Mouse (Mus musculus): ENCODE data around the gene Kctd4.
"Not testable (repeated sequence)": the region's sequence is repeated elsewhere in the genome, so short reads cannot be mapped to it uniquely, and the experiment has no call there.

Gene Kctd4

GRCm38 (mm10) chr14:75954766-75955165, at the start of gene Kctd4:
Gene Kctd4 (plus strand): TSS chr14:75955009.
- no peak for DNase-seq

GRCm38 (mm10) chr14:75906931-75907330, 47.9 kb upstream of the Kctd4 start:
- no peak for DNase-seq

GRCm38 (mm10) chr14:75911968-75912367, 42.8 kb upstream of the Kctd4 start:
- DNase-seq, result no peak

- no peak for DNase-seq
Observed at GRCm38 (mm10) chr14:75912665-75913064, 42.1 kb upstream of the Kctd4 start.

- no peak for DNase-seq
Observed at GRCm38 (mm10) chr14:75923314-75924052, 31.3 kb upstream of the Kctd4 start.

- not testable (repeated sequence) for DNase-seq
Observed at GRCm38 (mm10) chr14:75929713-75930112, 25.1 kb upstream of the Kctd4 start.

- DNase-seq, result peak; percentile 15 to 34
Observed at GRCm38 (mm10) chr14:75931266-75931665, 23.5 kb upstream of the Kctd4 start.

GRCm38 (mm10) chr14:75934359-75934758, 20.4 kb upstream of the Kctd4 start:
- peak; percentile 4 to 64 for DNase-seq

GRCm38 (mm10) chr14:75937714-75938113, 17.1 kb upstream of the Kctd4 start:
- no peak for DNase-seq

- DNase-seq, result no peak
Observed at GRCm38 (mm10) chr14:75941500-75941899, 13.3 kb upstream of the Kctd4 start.

- DNase-seq, result no peak
Observed at GRCm38 (mm10) chr14:75942365-75942764, 12.4 kb upstream of the Kctd4 start.

- DNase-seq, result no peak
Observed at GRCm38 (mm10) chr14:75947674-75948073, 7.1 kb upstream of the Kctd4 start.

- no peak for DNase-seq
Observed at GRCm38 (mm10) chr14:75953011-75953410, 1.8 kb upstream of the Kctd4 start.

- DNase-seq, result peak in 1 of 2 experiments; percentile 16
Observed at GRCm38 (mm10) chr14:75962250-75962649, 7.4 kb downstream of the Kctd4 start.

- DNase-seq, result no peak
Observed at GRCm38 (mm10) chr14:75963215-75963614, 8.4 kb downstream of the Kctd4 start.

GRCm38 (mm10) chr14:75964000-75964399, 9.2 kb downstream of the Kctd4 start:
- no peak for DNase-seq

GRCm38 (mm10) chr14:75964433-75964832, 9.6 kb downstream of the Kctd4 start:
- no peak for DNase-seq

- no peak for DNase-seq
Observed at GRCm38 (mm10) chr14:75967291-75967690, 12.5 kb downstream of the Kctd4 start.

- DNase-seq, result no peak
Observed at GRCm38 (mm10) chr14:75976107-75976506, 21.3 kb downstream of the Kctd4 start.

- DNase-seq, result no peak
Observed at GRCm38 (mm10) chr14:75981231-75981630, 26.4 kb downstream of the Kctd4 start.

GRCm38 (mm10) chr14:75983891-75984290, 29.1 kb downstream of the Kctd4 start:
- no peak for DNase-seq

- no peak for DNase-seq
Observed at GRCm38 (mm10) chr14:75985112-75985511, 30.3 kb downstream of the Kctd4 start.

- no peak for DNase-seq
Observed at GRCm38 (mm10) chr14:75986878-75987483, 32.2 kb downstream of the Kctd4 start.

- no peak for DNase-seq
Observed at GRCm38 (mm10) chr14:75989168-75989567, 34.4 kb downstream of the Kctd4 start.

All from kidney, postnatal 36 days (tissue).